Mouse (Mus musculus): ENCODE data around the gene Gm10118. TPM values are rescaled to one million over a fixed set of nuclear protein-coding genes. Genes with fewer than 3 reads are reported as not detected.

Gene Gm10118
- polyA plus RNA-seq, 1 experiment from 2014 or later, result 0.14 TPM

Other genes with a start within 250 kb of the Gm10118 start
- 1.5 and 1.8 TPM in 2 replicates for gene Lrrtm3, start 162.8 kb upstream of the Gm10118 start, polyA plus RNA-seq (2015; fragmentation: Nextera tagmentation; extraction: Ambion mirVana)

Data from limb, embryonic 13.5 days (tissue).